Mouse (Mus musculus) induced T-regulatory cell, adult 2 months (primary cell): ENCODE data around the gene Olfr259.

ENCODE experiments used
- DNase-seq: peaks from one replicate; pipeline ENCODE4 v3.0.0-alpha.2; 2012; ENCODE audit warnings: low read depth

The Olfr259 gene

DNA sequence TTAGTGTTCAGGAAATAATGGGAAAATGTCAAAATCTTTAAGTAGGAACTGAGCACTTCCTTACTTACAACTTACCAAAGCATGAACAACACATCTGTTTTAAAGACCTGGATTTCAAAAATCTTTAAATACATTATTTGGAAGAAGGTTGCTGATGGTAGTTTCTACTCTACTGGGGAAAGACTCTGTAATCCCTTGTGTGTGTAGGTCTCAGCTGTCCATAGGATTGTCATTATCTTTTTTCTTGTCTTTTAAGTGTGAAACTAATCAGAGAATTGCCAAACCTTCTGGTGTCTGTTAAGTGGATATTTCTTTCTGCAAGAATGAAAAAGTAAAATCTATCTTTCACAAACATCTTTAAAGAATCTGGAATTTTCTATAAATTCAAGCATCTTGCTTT lies at the start of gene Olfr259:
Olfr259 (minus strand) TSS at position 101 of the 400 bp plus-strand sequence.
- no peak for DNase-seq

DNA sequence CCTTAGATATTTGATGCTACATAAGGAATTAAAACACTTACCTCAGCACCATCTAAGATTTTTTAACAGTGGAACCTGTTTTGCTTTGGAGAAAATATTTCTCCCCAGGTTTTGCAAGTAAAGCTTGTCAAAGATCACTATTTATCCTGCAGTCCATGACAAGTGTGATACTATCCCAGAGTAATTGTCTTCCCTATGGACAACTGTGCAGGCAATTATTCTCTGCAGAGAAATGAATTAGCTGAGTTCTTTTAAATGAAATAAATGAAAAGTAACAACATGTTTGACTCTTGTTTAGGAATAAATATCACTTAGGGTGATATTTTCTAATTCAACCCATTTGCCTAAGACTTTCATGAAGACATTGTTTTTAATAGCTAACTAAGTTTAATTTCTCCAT lies 38.2 kb upstream of the Olfr259 start, which contains the start of gene Olfr1111:
Olfr1111 (minus strand) TSS at position 101 of the 400 bp plus-strand sequence.
- DNase-seq: no peak

GRCm38 (mm10) chr2:87140200-87140599 lies 25.8 kb upstream of the Olfr259 start, which contains the start of gene Olfr1110:
TSS of gene Olfr1110 (minus strand) at chr2:87140300.
- DNase-seq: no peak

DNA sequence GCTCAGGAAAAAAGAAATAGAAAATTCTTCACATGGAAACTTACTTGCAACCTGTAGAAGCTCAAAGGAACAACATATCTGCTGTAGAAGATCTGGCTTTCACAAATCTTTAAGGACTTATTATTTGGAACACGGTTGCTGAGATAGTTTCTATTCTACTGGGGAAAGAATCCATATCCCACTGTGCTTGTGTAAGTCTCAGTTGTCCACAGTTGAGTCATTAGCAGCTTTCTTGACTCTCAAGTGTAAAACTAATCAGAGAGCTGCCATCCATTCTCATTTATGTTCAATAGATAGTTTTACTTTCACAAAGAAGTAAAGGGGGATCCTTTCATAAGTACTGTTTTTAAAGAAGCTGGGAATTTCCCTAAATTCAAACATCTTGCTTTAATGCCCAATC lies 18.5 kb downstream of the Olfr259 start, which contains the start of gene Olfr1109:
Olfr1109 (minus strand) TSS at position 101 of the 400 bp plus-strand sequence.
- DNase-seq: no peak

- no peak for DNase-seq
Measured at GRCm38 (mm10) chr2:87075717-87076116, 38.6 kb downstream of the Olfr259 start, which contains the start of gene Olfr1107. TSS of gene Olfr1107 (minus strand) at chr2:87075817.
